Mouse (Mus musculus) myocyte (in vitro differentiated cells): ENCODE measurements at regions not wholly inside any gene's neighbourhood (a gene's known extent, or its start where the extent isn't known, plus 50 kb on each side); places are given as distances from the start of the nearest gene placed in this dataset.

Experiments
- E2F4 ChIP-seq: IDR thresholded peaks from one replicate; pipeline ENCODE4 v1.6.1; 2011; ENCODE audit warnings: mild to moderate bottlenecking, control low read depth, moderate library complexity; ENCODE audit not compliant: insufficient read depth
- MYOD1 ChIP-seq, 3 experiments: IDR thresholded peaks; one replicate each; pipeline ENCODE4 v1.6.1; 2011; ENCODE audit warnings: control low read depth in 2 of 3, low read depth in 2 of 3, mild to moderate bottlenecking in 2 of 3, moderate library complexity in 1 of 3; ENCODE audit not compliant: insufficient read length in 2 of 3, control insufficient read depth in 1 of 3
- POLR2A ChIP-seq: IDR thresholded peaks from one replicate; pipeline ENCODE4 v1.6.1; 2011; ENCODE audit warnings: low read depth, mild to moderate bottlenecking, control low read depth, moderate library complexity; ENCODE audit not compliant: insufficient read length
- POLR2AphosphoS2 ChIP-seq: IDR thresholded peaks from one replicate; pipeline ENCODE4 v1.6.1; 2011; ENCODE audit warnings: low read depth, control low read depth; ENCODE audit not compliant: insufficient read length

GRCm38 (mm10) chr9:63849564-63850315 is 91.9 kb upstream of the Smad3 start:
- TF ChIP-seq POLR2A (no peak), MYOD1 (IDR thresholded peaks at IDR 0.05; ENCODE audit: control insufficient read depth in 1 of 3, insufficient read length in 2 of 3, low read depth in 2 of 3) (no peak), E2F4 (no peak), POLR2AphosphoS2 (no peak)
